Mouse (Mus musculus) myocyte (in vitro differentiated cells): Measurements from ENCODE around the gene Noct. TPM values are rescaled to one million over a fixed set of nuclear protein-coding genes. Genes with fewer than 3 reads are reported as not detected.
A peak's percentile ranks its signal among the peaks of the same experiment; 100 is the strongest.
"Not testable (repeated sequence)": the region's sequence is repeated elsewhere in the genome, so short reads cannot be mapped to it uniquely, and the experiment has no call there.

Source experiments
- H3K27me3 ChIP-seq: one replicate; pipeline ENCODE4 v1.6.1; 2011; ENCODE audit not compliant: control insufficient read depth, insufficient read depth, insufficient read length
- H3K36me3 ChIP-seq: one replicate; pipeline ENCODE4 v1.6.1; 2011; ENCODE audit not compliant: control insufficient read depth, insufficient read depth
- H3K4me2 ChIP-seq: one replicate; pipeline ENCODE4 v1.6.1; 2011; ENCODE audit warnings: low read depth, control low read depth
- H3K4me3 ChIP-seq: one replicate; pipeline ENCODE4 v1.5.1; 2011; ENCODE audit warnings: mild to moderate bottlenecking, control low read depth, moderate library complexity
- H3K79me2 ChIP-seq: one replicate; pipeline ENCODE4 v1.6.1; 2011; ENCODE audit not compliant: control insufficient read depth, insufficient read depth
- H3ac ChIP-seq: one replicate; pipeline ENCODE4 v1.6.1; 2011; ENCODE audit not compliant: control insufficient read depth, insufficient read length
- CEBPB ChIP-seq: IDR thresholded peaks from 2 replicates; pipeline ENCODE4 v1.6.1; 2011; ENCODE audit warnings: mild to moderate bottlenecking, moderate library complexity; ENCODE audit not compliant: poor library complexity, insufficient read depth, severe bottlenecking
- E2F4 ChIP-seq: IDR thresholded peaks from one replicate; pipeline ENCODE4 v1.6.1; 2011; ENCODE audit warnings: mild to moderate bottlenecking, control low read depth, moderate library complexity; ENCODE audit not compliant: insufficient read depth
- MAX ChIP-seq: IDR thresholded peaks from one replicate; pipeline ENCODE4 v1.6.1; 2011; ENCODE audit warnings: low read depth, mild to moderate bottlenecking, control low read depth
- MYOD1 ChIP-seq, 3 experiments: IDR thresholded peaks; one replicate each; pipeline ENCODE4 v1.6.1; 2011; ENCODE audit warnings: control low read depth in 2 of 3, low read depth in 2 of 3, mild to moderate bottlenecking in 2 of 3, moderate library complexity in 1 of 3; ENCODE audit not compliant: insufficient read length in 2 of 3, control insufficient read depth in 1 of 3
- MYOG ChIP-seq, 3 experiments: IDR thresholded peaks; one replicate each; pipeline ENCODE4 v1.6.1; 2011; ENCODE audit warnings: control low read depth in 2 of 3, low read depth in 2 of 3, mild to moderate bottlenecking in 2 of 3; ENCODE audit not compliant: insufficient read length in 2 of 3, control insufficient read depth in 1 of 3, insufficient read depth in 1 of 3
- POLR2A ChIP-seq: IDR thresholded peaks from one replicate; pipeline ENCODE4 v1.6.1; 2011; ENCODE audit warnings: low read depth, mild to moderate bottlenecking, control low read depth, moderate library complexity; ENCODE audit not compliant: insufficient read length
- POLR2AphosphoS2 ChIP-seq: IDR thresholded peaks from one replicate; pipeline ENCODE4 v1.6.1; 2011; ENCODE audit warnings: low read depth, control low read depth; ENCODE audit not compliant: insufficient read length
- REST ChIP-seq: IDR thresholded peaks from one replicate; pipeline ENCODE4 v1.6.1; 2011; ENCODE audit warnings: mild to moderate bottlenecking, control low read depth, moderate library complexity; ENCODE audit not compliant: insufficient read depth, insufficient read length
- SRF ChIP-seq: IDR thresholded peaks from one replicate; pipeline ENCODE4 v1.6.1; 2011; ENCODE audit warnings: low read depth; ENCODE audit not compliant: control insufficient read depth, insufficient read length
- TCF12 ChIP-seq: IDR thresholded peaks from one replicate; pipeline ENCODE4 v1.6.1; 2011; ENCODE audit warnings: mild to moderate bottlenecking, control low read depth; ENCODE audit not compliant: poor library complexity, insufficient read depth, severe bottlenecking
- TCF3 ChIP-seq: IDR thresholded peaks from one replicate; pipeline ENCODE4 v1.6.1; 2011; ENCODE audit warnings: low read depth, control low read depth; ENCODE audit not compliant: insufficient read length
- USF1 ChIP-seq: IDR thresholded peaks from one replicate; pipeline ENCODE4 v1.6.1; 2011; ENCODE audit warnings: low read depth, mild to moderate bottlenecking, control low read depth, moderate library complexity
- polyA plus RNA-seq: library from polyadenylated mRNA; unstranded; fragments of >200 nt; fragmentation: generic; extraction: Trizol; gene quantifications from one replicate; pipeline ENCODE4 v1.2.1, GENCODE M21; 2012; ENCODE audit warnings: missing spikeins

The Noct gene
- polyA plus RNA-seq, 1 experiment, result 7.2 TPM

- peak overlapping the region; percentile 7 for H3K4me2 ChIP-seq
- TF ChIP-seq MYOD1 (IDR thresholded peaks at IDR 0.05; ENCODE audit: control insufficient read depth in 1 of 3, insufficient read length in 2 of 3, low read depth in 2 of 3), result peak in 1 of 3 experiments; percentile 70
- TF ChIP-seq MYOG (IDR thresholded peaks at IDR 0.05; ENCODE audit: control insufficient read depth in 1 of 3, insufficient read depth in 1 of 3, insufficient read length in 2 of 3, low read depth in 2 of 3), result peak in 1 of 3 experiments; percentile 56
- H3ac ChIP-seq, H3K36me3 ChIP-seq, H3K27me3 ChIP-seq, H3K79me2 ChIP-seq, H3K4me3 ChIP-seq: not testable (repeated sequence)
Observed at GRCm38 (mm10) chr3:51218385-51218784, 5.9 kb upstream of the Noct start.

GRCm38 (mm10) chr3:51219213-51219612 is 5.0 kb upstream of the Noct start:
- H3K36me3 ChIP-seq, result no peaks in the 10 kb centered on the region
- peak overlapping the region; percentile 7 for H3K4me2 ChIP-seq
- no peak overlapping the region for H3ac ChIP-seq
- H3K27me3 ChIP-seq, result no peaks in the 10 kb centered on the region
- H3K79me2 ChIP-seq, result no peaks in the 10 kb centered on the region
- TF ChIP-seq TCF3 (peak; percentile 65), MYOD1 (IDR thresholded peaks at IDR 0.05; ENCODE audit: control insufficient read depth in 1 of 3, insufficient read length in 2 of 3, low read depth in 2 of 3) (peak; percentile 7 to 97 (median 82)), MAX (no peak), CEBPB (no peak), TCF12 (peak; percentile 82), E2F4 (no peak), MYOG (IDR thresholded peaks at IDR 0.05; ENCODE audit: control insufficient read depth in 1 of 3, insufficient read depth in 1 of 3, insufficient read length in 2 of 3, low read depth in 2 of 3) (peak; percentile 51 to 96 (median 84)), REST (no peak), SRF (no peak), POLR2A (no peak), USF1 (peak; percentile 6), POLR2AphosphoS2 (no peak)
- no peak overlapping the region for H3K4me3 ChIP-seq

DNA sequence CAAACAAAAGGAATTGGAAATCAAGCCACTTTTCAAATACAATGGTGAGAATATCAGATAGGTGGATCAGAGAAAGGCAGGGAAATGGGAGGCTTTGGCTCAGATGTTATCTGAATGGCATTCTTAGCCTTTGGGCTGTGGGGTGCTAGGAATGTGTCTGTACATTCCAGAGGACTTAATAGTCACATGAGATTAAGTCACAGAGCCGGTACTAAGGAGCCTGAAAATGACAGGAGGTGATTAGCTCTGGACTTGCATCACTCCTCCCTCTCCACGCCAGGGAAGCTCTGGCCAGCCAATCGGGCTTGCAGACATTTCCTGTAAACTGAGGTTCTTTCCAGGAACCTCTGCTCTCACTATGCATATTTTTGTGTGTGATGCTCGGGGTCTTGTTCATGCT is 3.4 kb upstream of the Noct start:
- Histone ChIP-seq H3K27me3 (no peaks in the 10 kb centered on the region), H3K4me2 (no peak overlapping the region), H3K79me2 (peaks cover 7% of the 10 kb centered on the region), H3ac (no peak overlapping the region), H3K4me3 (no peak overlapping the region), H3K36me3 (no peaks in the 10 kb centered on the region)
- TF ChIP-seq CEBPB (peak; percentile 58), USF1 (no peak)

- H3K4me2 ChIP-seq, result no peak overlapping the region
Observed at GRCm38 (mm10) chr3:51221847-51222246, 2.4 kb upstream of the Noct start.

GRCm38 (mm10) chr3:51222302-51222701 is 1.9 kb upstream of the Noct start:
- H3K4me3 ChIP-seq, result no peak overlapping the region
- no peak overlapping the region for H3K4me2 ChIP-seq
- TF ChIP-seq REST (no peak), MYOG (IDR thresholded peaks at IDR 0.05; ENCODE audit: control insufficient read depth in 1 of 3, insufficient read depth in 1 of 3, insufficient read length in 2 of 3, low read depth in 2 of 3) (no peak), MAX (no peak), TCF3 (no peak), TCF12 (no peak), CEBPB (no peak), E2F4 (no peak), SRF (no peak), USF1 (no peak), POLR2AphosphoS2 (no peak), MYOD1 (IDR thresholded peaks at IDR 0.05; ENCODE audit: control insufficient read depth in 1 of 3, insufficient read length in 2 of 3, low read depth in 2 of 3) (no peak), POLR2A (no peak)

More at GRCm38 (mm10) chr3:51221847-51222246, 2.4 kb upstream of the Noct start:
- H3K4me3 ChIP-seq, result no peak overlapping the region
- TF ChIP-seq SRF (no peak), MYOG (IDR thresholded peaks at IDR 0.05; ENCODE audit: control insufficient read depth in 1 of 3, insufficient read depth in 1 of 3, insufficient read length in 2 of 3, low read depth in 2 of 3) (peak in 1 of 3 experiments; percentile 8), POLR2AphosphoS2 (no peak), TCF12 (no peak), E2F4 (no peak), TCF3 (no peak), MAX (no peak), USF1 (no peak), REST (no peak), MYOD1 (IDR thresholded peaks at IDR 0.05; ENCODE audit: control insufficient read depth in 1 of 3, insufficient read length in 2 of 3, low read depth in 2 of 3) (peak in 1 of 3 experiments; percentile 26), POLR2A (no peak), CEBPB (no peak)
- no peaks in the 10 kb centered on the region for H3K36me3 ChIP-seq
- H3ac ChIP-seq, result no peak overlapping the region
- H3K27me3 ChIP-seq, result no peaks in the 10 kb centered on the region
- H3K79me2 ChIP-seq, result peaks cover 17% of the 10 kb centered on the region

More at GRCm38 (mm10) chr3:51222302-51222701, 1.9 kb upstream of the Noct start:
- Histone ChIP-seq H3ac (no peak overlapping the region), H3K79me2 (peaks cover 22% of the 10 kb centered on the region), H3K36me3 (no peaks in the 10 kb centered on the region), H3K27me3 (no peaks in the 10 kb centered on the region)
